Mouse (Mus musculus) thymus, postnatal 4 days (tissue): ENCODE results near the gene Lrat.

Experiments
- DNase-seq: peaks from one replicate; pipeline ENCODE4 v3.0.0; 2021

Lrat gene

DNA sequence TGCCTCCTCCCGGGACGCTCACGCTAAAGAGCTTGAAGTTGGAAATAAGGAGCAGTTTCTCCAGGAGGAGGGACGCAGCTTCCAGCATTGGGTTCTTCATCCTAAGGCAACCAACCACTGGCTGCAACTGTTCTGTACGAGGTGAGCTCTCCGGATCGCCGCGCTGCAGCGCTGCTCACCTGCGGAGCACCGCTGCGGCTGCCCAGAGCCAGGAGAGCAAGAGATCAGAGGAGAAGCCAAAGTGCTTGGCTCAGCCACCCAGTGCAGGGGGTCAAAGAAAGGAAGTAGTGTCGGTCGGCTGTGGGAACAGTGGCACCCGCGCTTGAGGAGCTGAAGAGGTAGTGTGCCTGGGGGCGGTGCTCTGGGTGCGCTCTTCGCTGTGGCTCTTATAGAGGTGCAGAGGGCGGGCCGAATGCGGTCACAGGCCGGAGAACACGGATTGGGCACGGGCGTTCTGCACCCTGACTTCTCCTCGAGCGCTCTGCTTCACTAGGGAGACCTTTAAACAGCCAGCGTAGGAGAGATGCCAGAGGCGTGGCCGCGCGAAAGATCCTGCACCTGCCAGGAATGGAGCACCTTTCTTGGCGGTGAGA, at the start of gene Lrat:
TSS of gene Lrat (minus strand) at position 361 of the 593 bp plus-strand sequence.
- no peak for DNase-seq

DNA sequence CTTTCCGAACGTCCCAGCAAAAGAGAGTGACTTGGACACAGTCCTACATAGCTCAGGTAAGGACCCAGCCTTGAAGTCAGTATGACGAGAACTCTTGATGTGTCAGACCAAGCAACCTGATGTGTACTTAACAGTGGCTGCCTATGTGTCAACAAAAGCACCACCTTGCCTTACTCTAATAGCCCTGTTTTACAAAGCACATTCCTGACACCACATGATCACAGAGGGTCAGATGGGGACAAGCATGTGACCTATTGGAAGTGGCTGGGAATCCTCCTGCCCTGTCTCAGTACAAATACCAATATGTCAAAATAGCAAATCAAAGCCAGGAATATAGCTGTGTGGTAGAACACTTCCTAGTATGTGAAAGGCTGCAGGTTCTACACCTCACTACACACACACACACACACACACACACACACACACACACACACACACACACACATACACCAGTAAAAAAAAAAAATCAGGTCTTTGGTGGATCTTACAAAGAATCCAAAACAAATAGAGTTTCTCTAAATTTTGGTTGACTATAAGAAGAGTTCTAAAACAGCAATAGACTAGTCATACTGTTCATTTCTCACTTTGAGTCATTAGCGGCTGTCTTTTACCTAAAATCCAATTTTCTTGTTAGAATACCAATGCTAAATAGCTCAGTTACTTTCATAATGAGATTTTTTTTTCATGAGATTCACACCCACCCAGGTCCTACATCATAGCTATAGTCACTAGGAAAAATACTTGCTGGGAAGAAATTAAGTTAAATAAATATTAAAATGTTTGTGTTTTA, 48.6 kb upstream of the Lrat start:
- no peak for DNase-seq

DNA sequence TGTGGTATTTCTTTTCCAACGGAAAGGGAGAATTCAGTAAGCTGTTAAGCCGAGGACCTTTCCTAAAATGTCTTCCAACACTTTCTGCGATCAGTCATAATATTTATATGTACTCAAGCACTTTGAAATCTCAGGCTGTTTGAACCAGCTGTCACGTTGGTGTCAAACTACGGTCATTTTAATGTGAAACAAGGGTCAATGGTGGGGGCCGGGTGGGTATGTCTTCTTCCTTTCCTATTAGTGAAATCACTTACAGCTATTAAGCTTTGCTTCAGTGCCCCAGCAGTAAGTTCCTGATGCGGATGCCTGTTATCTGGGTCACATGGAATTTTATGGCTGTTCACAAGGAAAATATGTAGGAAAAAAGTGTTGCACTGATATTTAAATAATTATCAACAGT, 46.9 kb upstream of the Lrat start:
- DNase-seq = no peak

DNA sequence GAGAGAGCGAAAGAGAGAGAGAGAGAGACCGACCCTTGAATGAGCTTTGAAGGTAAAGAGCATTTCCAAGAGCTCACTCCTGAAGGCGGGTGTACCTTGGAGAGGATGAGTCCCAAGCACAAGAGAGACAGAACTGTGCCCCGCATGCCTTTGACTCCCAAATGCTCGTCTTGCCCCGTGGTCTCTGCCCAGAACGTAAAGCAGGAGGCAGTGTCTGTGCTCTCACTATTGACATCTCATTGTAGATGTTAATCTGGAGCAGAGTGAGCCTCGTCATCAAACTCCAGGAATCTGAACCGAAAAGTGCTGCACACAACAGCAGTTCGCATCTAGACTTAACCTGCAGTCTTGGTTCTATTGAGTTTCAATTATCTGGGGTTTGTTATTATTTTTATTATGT, 46.4 kb upstream of the Lrat start:
- DNase-seq = no peak

DNA sequence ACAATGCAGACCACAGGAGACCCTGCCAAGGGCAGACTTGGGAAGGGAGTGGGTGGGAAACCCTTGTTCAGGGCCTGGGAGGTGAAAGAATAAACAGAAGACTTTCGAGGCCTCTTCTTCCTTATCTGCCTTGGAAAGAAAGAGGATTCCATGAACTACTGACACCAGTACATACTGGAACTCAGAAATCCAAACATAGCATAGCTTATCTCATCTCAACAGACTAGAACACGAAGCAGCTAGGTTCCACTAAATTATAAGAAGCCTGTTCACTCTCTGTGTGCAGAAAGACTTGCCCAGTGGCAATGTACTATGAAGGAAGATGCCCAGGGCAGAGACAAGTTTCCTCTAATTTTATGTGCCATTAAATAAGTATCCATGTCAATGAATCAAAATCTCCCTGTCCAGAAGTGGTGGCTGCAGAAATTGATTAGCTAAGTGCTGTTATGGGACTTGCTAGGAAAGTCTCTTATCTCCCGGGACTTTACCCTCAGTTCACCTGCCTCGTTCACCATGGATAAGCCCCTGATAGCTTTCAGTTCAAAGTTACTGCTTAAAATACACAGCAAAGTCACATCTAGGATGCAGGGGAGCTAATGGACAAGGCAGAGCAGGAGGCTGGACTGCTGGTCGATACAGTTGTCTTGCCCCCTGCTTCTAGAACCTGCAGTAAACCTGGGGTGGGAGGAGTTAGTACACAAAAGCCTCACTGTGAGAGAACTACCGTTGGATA, 42.8 kb upstream of the Lrat start:
- DNase-seq = no peak

DNA sequence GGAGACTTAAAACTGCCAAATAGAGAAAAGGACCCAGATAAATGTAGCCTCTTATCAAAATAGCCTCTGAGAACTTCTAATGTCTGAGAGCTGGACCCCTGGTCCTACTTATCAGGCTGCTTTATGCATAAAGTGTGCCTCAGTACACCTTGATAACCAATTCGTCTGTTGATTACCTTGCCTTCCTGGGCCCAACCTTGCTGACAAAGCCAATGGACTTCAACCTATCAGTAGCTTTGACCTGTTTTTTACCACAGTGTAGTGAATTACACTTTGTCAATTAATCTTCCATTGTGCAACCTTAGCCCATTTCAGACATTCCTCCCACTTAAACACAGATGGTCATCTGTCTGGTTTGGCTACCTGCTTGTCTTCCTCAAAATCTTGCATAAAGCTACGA, 24.1 kb upstream of the Lrat start:
- DNase-seq = no peak

DNA sequence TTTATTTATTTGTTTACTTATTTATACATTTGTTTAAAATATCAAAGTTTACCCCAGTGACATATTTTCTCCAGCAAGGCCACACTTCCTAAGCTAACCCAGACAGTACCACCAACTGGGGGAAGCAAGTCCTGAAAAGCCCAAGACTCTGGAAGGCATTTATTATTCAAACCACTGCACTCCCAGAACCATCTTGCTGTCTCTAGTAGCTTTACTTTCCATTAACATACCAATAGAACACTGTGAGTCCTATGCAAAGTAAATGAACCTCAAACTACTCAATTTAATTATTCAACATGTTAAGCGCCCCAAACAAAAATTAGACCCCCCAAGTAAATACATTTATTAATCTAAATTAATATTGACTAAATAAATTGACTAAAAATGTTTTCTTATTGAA, 11.9 kb upstream of the Lrat start:
- no peak for DNase-seq

DNA sequence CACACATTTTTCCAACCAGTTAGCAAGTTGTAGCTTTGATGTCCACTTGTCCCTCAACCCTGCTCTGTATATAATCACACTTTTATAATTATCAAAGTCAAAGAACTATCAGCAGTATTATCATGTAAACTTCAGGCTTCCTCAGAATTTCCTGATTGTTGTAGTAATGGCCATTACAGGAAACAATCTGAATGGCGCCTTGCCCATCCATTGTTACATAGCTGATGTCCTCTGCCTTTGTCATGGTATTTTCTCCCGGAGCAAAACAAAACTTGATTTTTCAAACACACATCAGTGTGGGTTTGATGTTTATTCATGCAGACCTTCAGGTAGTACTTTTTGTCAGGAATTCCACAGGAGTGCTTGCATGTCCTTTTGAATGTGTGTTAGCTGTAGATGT, 4.9 kb upstream of the Lrat start:
- no peak for DNase-seq

DNA sequence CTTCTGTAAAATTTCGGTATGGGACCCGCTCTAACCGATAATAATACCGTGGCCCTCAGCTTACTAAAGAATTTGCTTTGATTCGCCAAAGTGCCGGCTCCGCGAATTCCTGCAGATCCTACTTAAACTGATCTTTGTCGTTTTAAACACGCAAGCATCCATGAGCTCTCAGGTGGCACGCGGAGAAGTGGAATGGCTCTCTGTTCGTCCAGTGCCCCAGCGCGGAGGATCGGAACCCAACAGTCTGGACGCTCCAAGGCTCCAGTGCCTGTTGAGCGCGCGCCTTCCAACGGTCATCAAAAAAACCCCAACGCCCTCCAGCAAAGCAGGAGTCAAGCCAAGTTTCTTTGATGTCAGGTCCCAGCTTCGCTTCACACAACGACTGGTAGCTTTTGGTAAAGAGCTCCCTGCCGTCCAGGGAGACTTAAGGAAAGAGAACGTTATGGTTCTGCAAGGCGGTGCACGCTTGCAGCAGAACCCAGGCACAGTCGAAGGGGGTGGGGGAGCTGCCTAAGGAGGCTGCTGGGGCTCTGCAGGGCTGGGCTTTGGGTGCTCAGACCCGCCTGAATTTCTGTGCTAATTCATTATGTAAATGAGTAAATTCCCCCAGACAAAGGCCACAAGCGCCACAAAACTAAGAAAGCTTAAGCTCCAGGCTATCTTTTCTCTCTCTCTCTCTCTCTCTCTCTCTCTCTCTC, 587 bp upstream of the Lrat start:
- DNase-seq = no peak

DNA sequence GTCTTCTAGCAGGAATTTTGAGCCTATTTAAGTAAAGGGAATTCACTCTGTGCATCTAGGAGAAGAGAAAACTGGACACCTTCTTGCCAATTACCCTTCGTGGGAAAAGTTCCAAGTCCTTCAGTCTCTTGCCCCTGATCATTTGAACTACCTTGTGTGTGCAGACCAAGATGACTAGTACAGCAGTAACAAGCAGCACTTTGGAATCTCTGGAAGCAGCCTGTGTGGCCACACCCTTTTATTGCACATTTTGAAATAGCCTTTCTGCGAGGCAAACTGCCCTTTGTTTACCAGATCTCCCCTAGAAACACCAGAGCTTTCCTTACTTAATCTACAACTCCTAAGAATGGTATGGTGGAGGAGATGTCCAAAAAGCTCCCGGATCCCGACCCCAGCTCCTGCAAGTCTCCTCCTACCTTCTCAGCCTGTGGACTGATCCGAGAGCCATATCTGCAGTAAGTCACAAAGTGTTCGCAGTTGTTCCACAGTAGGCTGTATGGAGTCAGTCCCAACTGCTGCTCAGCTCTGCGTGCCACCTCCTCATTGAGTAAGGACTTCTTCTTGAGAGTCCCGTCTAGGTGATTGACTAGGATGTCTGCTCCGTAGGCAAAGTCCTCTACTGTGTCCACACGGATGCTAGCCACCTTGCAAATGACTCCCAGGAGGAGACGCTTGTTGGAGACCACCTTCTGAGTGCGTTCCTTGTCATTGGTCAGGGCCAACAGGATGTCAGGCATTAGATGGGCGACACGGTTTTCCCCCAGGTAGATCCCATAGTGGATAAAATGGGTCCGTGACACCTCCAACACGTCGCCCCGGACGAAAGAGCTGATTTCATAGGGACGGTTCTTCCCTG, 788 bp downstream of the Lrat start:
- no peak for DNase-seq

DNA sequence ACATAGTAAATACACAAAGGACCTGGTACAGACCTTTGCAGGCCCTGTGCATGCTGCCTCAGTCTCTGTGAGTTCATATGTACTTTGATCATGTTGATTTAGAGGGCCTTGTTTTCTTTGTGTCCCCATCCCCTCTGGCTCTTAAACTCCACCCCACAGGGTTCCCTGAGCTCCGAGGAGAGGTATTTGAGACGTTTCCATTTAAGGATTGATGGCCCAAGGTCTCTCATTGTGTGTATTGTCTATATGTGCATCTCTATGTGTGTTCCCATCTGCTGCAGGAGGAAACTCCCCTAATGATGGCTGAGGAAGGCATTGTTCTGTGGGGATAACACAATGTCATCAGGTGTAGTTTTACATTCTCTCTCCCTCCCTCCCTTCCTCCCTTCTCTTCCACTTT, 14.9 kb downstream of the Lrat start:
- DNase-seq = no peak

DNA sequence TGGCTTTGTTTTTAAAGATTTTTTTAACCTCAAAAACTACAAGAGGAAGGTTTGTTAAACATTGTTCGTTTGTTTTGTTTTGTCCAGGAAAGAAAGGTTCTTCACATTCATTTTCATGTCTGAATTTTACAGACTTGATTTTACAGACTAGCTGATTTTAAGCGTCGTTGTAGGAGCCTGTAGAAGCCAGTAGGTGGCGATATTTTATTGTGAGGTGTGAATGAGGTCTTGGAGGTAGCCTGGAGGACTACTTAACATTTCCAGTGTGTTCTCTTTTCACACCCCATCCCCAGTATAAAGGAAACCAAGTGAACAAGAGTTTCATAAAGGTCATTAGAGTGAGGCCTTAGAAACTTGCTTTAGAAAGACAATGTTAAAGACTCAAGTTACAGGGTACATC, 26.5 kb downstream of the Lrat start:
- no peak for DNase-seq

DNA sequence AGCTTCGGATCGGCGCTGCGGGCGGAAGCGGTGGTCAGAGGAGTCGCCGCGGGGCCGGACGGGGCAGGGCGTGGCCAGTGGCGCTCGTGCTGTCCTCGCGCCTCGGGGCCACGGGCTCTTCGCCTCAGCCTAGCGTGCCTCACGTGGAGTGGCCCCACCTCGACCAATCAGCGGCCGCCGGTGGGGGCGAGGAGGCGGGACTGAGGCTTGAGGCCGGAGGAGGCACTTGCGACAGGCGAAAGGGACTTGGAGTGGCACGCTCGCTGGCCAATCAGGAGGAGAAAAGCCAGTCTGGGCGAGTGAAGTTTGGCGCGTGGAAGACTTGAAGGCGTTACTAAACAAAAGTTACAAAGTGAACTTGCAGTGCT, 27.4 kb downstream of the Lrat start, which contains the start of gene Rbm46:
TSS of gene Rbm46 (minus strand) at position 112 of the 368 bp plus-strand sequence.
- peak; percentile 13 for DNase-seq

DNA sequence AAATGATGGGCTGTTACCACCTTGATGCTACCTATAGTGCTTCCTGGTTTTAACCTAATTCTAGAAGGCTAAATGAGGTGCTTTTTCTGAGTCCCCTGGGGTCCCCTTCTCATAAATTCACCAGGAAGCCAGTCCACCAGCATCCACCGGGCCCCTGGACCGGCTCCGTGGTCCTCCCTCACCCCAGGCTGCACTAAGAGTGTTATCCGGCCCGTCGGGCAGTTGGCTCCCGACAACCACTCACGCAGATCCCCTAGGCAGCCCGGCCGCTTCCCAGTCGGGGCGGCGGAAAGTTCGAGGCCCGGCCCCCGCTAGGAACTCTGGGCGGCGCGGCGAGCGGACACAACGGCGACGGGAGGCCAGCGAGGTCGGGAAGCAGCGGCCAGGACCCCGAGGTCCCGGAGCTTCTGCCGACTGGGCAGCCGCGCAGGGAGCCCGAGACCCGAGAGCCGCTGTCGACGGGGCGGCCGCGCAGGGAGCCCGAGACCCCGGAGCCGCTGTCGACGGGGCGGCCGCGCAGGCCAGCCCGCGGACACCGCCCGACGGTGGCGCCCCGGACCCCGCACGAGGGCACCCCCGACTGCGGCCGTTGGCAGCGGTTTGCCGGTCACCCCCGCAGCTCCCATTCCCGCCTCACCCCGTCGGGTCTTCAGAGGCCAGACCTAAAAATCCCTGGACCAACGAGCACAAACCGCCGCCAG, 28.0 kb downstream of the Lrat start:
- peak; percentile 9 for DNase-seq

DNA sequence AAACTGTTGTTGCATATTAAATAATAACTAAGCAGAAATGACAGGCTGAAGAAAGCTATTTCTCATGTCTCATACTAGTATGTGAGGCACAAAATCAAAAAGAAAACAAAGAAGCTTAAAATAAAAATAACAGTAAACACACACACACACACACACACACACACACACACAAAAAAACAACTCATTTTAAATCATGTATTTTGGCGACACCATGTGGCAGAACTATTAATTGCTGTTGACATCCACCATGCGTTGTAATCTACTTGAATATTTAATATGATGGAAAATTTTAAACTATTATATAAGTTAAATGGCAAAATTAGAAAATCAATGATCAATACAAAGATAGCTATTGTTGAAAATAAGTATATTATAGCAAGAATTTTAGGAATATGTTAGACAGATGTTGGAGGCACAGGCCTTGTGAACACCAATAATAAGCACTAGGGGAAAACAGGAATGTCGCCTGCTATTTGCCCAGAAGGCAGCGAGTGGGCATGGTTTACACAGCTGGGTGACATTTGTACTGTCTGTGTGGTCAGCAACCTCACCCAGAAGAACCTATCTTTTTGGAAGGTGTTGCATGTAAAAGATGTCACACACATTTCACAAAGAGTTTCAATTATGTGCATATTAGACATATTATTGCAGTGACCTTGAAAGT, 46.2 kb downstream of the Lrat start:
- DNase-seq = peak; percentile 7
